Comparison of ENCODE assay signal across 8 mouse cellular contexts in genomic region chr11:68004191-68004590, GRCm38 (mm10). TPM values are rescaled to one million over a fixed set of nuclear protein-coding genes. Genes with fewer than 3 reads are reported as not detected.
DNase-seq lines count a peak whose midpoint lies in the region; ATAC-seq lines count a peak whose summit lies in the region.

No protein-coding gene starts in this region.

- 24% methylated on average over 6 of the region's 6 CpGs for WGBS in heart, embryonic 11.5 days (ENCODE audit: insufficient replicate concordance)
- WGBS in hindbrain, embryonic 13.5 days, result 19% methylated on average over 6 of the region's 6 CpGs

- H3K27ac ChIP-seq in heart, embryonic 11.5 days (ENCODE audit: low read depth, low read length), result no peak overlapping the region
- no peak overlapping the region for H3K27ac ChIP-seq in hindbrain, embryonic 13.5 days

- H3K27me3 ChIP-seq in heart, embryonic 11.5 days (ENCODE audit: control insufficient read depth, insufficient read depth, low read length), result no peaks in the 10 kb centered on the region
- H3K27me3 ChIP-seq in hindbrain, embryonic 13.5 days, result 0 out of 2 replicates have a peak, but pooled peaks cover 7% of the 10 kb centered on the region

- peaks cover 14% of the 10 kb centered on the region for H3K4me1 ChIP-seq in heart, embryonic 11.5 days (ENCODE audit: control insufficient read depth, insufficient read depth, low read length)
- peaks cover 22% of the 10 kb centered on the region for H3K4me1 ChIP-seq in hindbrain, embryonic 13.5 days (replicated peaks)

- no peak for ATAC-seq in heart, embryonic 11.5 days (replicated peaks; ENCODE audit: insufficient number of reproducible peaks, low FRiP score, low TSS enrichment)
- 0 out of 2 replicates have a peak, but pooled peaks have one; percentile 32 for ATAC-seq in hindbrain, embryonic 13.5 days (ENCODE audit: low FRiP score)

- H3K9ac ChIP-seq in heart, embryonic 11.5 days (ENCODE audit: low read depth, low read length), result no peak overlapping the region
- H3K9ac ChIP-seq in hindbrain, embryonic 13.5 days, result no peak overlapping the region

- H3K36me3 ChIP-seq in heart, embryonic 11.5 days (ENCODE audit: control insufficient read depth, insufficient read depth, low read length), result no peaks in the 10 kb centered on the region
- H3K36me3 ChIP-seq in hindbrain, embryonic 13.5 days, result no peaks in the 10 kb centered on the region

- H3K9me3 ChIP-seq in heart, embryonic 11.5 days (replicated peaks; ENCODE audit: control insufficient read depth, low read length), result no peaks in the 10 kb centered on the region
- no peaks in the 10 kb centered on the region for H3K9me3 ChIP-seq in hindbrain, embryonic 13.5 days

- H3K4me2 ChIP-seq in heart, embryonic 11.5 days, result no peak overlapping the region
- no peak overlapping the region for H3K4me2 ChIP-seq in hindbrain, embryonic 13.5 days

- intact Hi-C loops in left cerebral cortex, postnatal 10 days (cut with DNase I), result loop anchor here (2.0 kb wide), 1 partner anchor 405 kb away; no protein-coding TSS in a partner anchor

- peak; percentile 67 for DNase-seq in heart, adult 8-10 months (ENCODE audit: low spot score)
- peak; percentile 79 for DNase-seq in adrenal gland, postnatal 14 days
- peak; percentile 59 for DNase-seq in embryo, embryonic 9.5 days (ENCODE audit: extremely low spot score)
- peak; percentile 48 to 64 for DNase-seq in left cerebral cortex, postnatal 10 days (ENCODE audit: extremely low spot score in 1 of 2, low spot score in 2 of 2)
- peak; percentile 56 for DNase-seq in naive thymus-derived CD4-positive, alpha-beta T cell, adult 2 months (ENCODE audit: low read depth)
- DNase-seq in testis, postnatal 14 days (ENCODE audit: low spot score), result peak; percentile 12

- no peak overlapping the region for H3K4me3 ChIP-seq in heart, embryonic 11.5 days (ENCODE audit: low read depth, low read length)
- no peak overlapping the region for H3K4me3 ChIP-seq in hindbrain, embryonic 13.5 days

RNA-seq across cellular contexts. Expression of gene Stx8, which starts 38.2 kb away (rescaled TPM):
- 10 to 100 TPM; 24.6 to 34.0 (median 28.6) TPM for total RNA-seq in heart, adult 8-10 months (2022)
- polyA plus RNA-seq in heart, embryonic 11.5 days (2014; fragmentation: Nextera tagmentation; extraction: Ambion mirVana), result 59.2 and 60.9 TPM in 2 replicates
- 28.5 and 35.5 TPM in 2 replicates for total RNA-seq in adrenal gland, postnatal 14 days (2021)
- polyA plus RNA-seq in hindbrain, embryonic 13.5 days (2015; fragmentation: Nextera tagmentation; extraction: Ambion mirVana), result 71.5 and 74.1 TPM in 2 replicates
- 10 to 100 TPM; 28.1 to 28.4 TPM for total RNA-seq in left cerebral cortex, postnatal 10 days (2021)

RNA-seq across cellular contexts. Expression of gene Cfap52, which starts 38.7 kb away (rescaled TPM):
- under 1 TPM in 1 of 4 experiments, not detected in 3; 0.32 TPM for total RNA-seq in heart, adult 8-10 months (2022)
- polyA plus RNA-seq in heart, embryonic 11.5 days (2014; fragmentation: Nextera tagmentation; extraction: Ambion mirVana), result 0.57 TPM in 1 of 2 replicates, not detected in the other
- total RNA-seq in adrenal gland, postnatal 14 days (2021), result not detected in 2 replicates
- polyA plus RNA-seq in hindbrain, embryonic 13.5 days (2015; fragmentation: Nextera tagmentation; extraction: Ambion mirVana), result 4.0 and 6.7 TPM in 2 replicates
- 1 to 10 TPM; 7.2 to 9.9 TPM for total RNA-seq in left cerebral cortex, postnatal 10 days (2021)

Comparison
In these comparisons a context has a peak if more than half of its experiments do, and no peak if none do; other contexts are left out.
1. DNase-seq: peak in every context shown above with its lines; median percentile 79 in adrenal gland, postnatal 14 days; 67 in heart, adult 8-10 months; 59 in embryo, embryonic 9.5 days; 56 in left cerebral cortex, postnatal 10 days; 56 in naive thymus-derived CD4-positive, alpha-beta T cell, adult 2 months; 12 in testis, postnatal 14 days.